Mouse (Mus musculus) gastrocnemius, postnatal 25 days (tissue): Measurements from ENCODE around the gene Hmgcs2. TPM values are rescaled to one million over a fixed set of nuclear protein-coding genes. Genes with fewer than 3 reads are reported as not detected.

Source experiments
- DNase-seq: peaks from one replicate; pipeline ENCODE4 v3.0.0; 2022
- long read RNA-seq, 2 experiments: library from polyadenylated mRNA; stranded (forward); transcript quantifications; one replicate each; pipeline ENCODE4 v2.0.0; 2021
- total RNA-seq, 2 experiments: library from RNA; stranded (reverse); gene quantifications; 1 replicate in 1 of 2; 2 replicates in 1 of 2; pipeline ENCODE4 v1.2.3; 2021

The Hmgcs2 gene
- 1 to 10 TPM; 1.2 to 1.4 TPM for total RNA-seq
- long read RNA-seq, experiment 1, partial matches to known transcripts = 0 of 1 reads
- long read RNA-seq, experiment 1, other reads (novel, unspliced or antisense) = 0 of 1 reads
- long read RNA-seq, experiment 2 = 0 reads

- peak; percentile 23 for DNase-seq
These were observed at the start of gene Hmgcs2 for GRCm38 (mm10) chr3:98280204-98280932. Hmgcs2 (plus strand) TSS chr3:98280435.

GRCm38 (mm10) chr3:98233504-98233903 is 46.7 kb upstream of the Hmgcs2 start:
- DNase-seq = no peak

GRCm38 (mm10) chr3:98236266-98236665 is 44.0 kb upstream of the Hmgcs2 start:
- no peak for DNase-seq

GRCm38 (mm10) chr3:98237240-98237639 is 43.0 kb upstream of the Hmgcs2 start:
- no peak for DNase-seq

- DNase-seq = no peak
These were observed 42.1 kb upstream of the Hmgcs2 start for GRCm38 (mm10) chr3:98238150-98238549.

GRCm38 (mm10) chr3:98242051-98242450 is 38.2 kb upstream of the Hmgcs2 start:
- DNase-seq = no peak

GRCm38 (mm10) chr3:98242458-98243037 is 37.7 kb upstream of the Hmgcs2 start:
- no peak for DNase-seq

GRCm38 (mm10) chr3:98245892-98246291 is 34.3 kb upstream of the Hmgcs2 start:
- DNase-seq = no peak

GRCm38 (mm10) chr3:98246985-98247751 is 33.1 kb upstream of the Hmgcs2 start:
- DNase-seq = no peak

- no peak for DNase-seq
These were observed 30.9 kb upstream of the Hmgcs2 start for GRCm38 (mm10) chr3:98249378-98249777.

GRCm38 (mm10) chr3:98249833-98250448 is 30.3 kb upstream of the Hmgcs2 start:
- no peak for DNase-seq

- DNase-seq = no peak
These were observed 26.2 kb upstream of the Hmgcs2 start for GRCm38 (mm10) chr3:98254059-98254458.

GRCm38 (mm10) chr3:98254656-98255583 is 25.3 kb upstream of the Hmgcs2 start:
- no peak for DNase-seq

GRCm38 (mm10) chr3:98258723-98259122 is 21.5 kb upstream of the Hmgcs2 start:
- no peak for DNase-seq

- peak; percentile 55 for DNase-seq
These were observed 20.9 kb upstream of the Hmgcs2 start for GRCm38 (mm10) chr3:98259271-98259751.

- DNase-seq = no peak
These were observed 19.7 kb upstream of the Hmgcs2 start for GRCm38 (mm10) chr3:98260534-98260933.

- no peak for DNase-seq
These were observed 18.8 kb upstream of the Hmgcs2 start for GRCm38 (mm10) chr3:98261415-98261814.

GRCm38 (mm10) chr3:98262133-98262532 is 18.1 kb upstream of the Hmgcs2 start:
- no peak for DNase-seq

- DNase-seq = no peak
These were observed 13.0 kb upstream of the Hmgcs2 start for GRCm38 (mm10) chr3:98267249-98267651.

- DNase-seq = no peak
These were observed 6.4 kb upstream of the Hmgcs2 start for GRCm38 (mm10) chr3:98273623-98274398.
